Mouse (Mus musculus) embryonic facial prominence, embryonic 12.5 days (tissue): ENCODE data around the gene Galnt17. TPM values are rescaled to one million over a fixed set of nuclear protein-coding genes. Genes with fewer than 3 reads are reported as not detected.

Source experiments
- ATAC-seq: fragments of 200-750 bp; cut with Nextera tagmentation; 2 replicates; pipeline ENCODE4 v1.8.0; 2017; ENCODE audit not compliant: insufficient number of reproducible peaks, insufficient read depth, low FRiP score, low TSS enrichment
- H3K27ac ChIP-seq: fragments of 300-500 bp; sonication (generic); 2 replicates; pipeline ENCODE4 v1.5.1; 2016; ENCODE audit warnings: mild to moderate bottlenecking
- H3K27me3 ChIP-seq: fragments of 300-500 bp; sonication (generic); 2 replicates; pipeline ENCODE4 v1.6.1; 2016; ENCODE audit warnings: mild to moderate bottlenecking, moderate library complexity
- H3K36me3 ChIP-seq: fragments of 300-500 bp; sonication (generic); 2 replicates; pipeline ENCODE4 v1.6.1; 2016; ENCODE audit warnings: mild to moderate bottlenecking
- H3K4me1 ChIP-seq: fragments of 300-500 bp; sonication (generic); 2 replicates; pipeline ENCODE4 v1.6.1; 2016
- H3K4me2 ChIP-seq: fragments of 300-500 bp; sonication (generic); replicated peaks from 2 replicates; pipeline ENCODE4 v1.6.1; 2016; ENCODE audit warnings: mild to moderate bottlenecking, moderate library complexity
- H3K4me3 ChIP-seq: fragments of 300-500 bp; sonication (generic); 2 replicates; pipeline ENCODE4 v1.5.1; 2016; ENCODE audit warnings: mild to moderate bottlenecking
- H3K9ac ChIP-seq: fragments of 300-500 bp; sonication (generic); 2 replicates; pipeline ENCODE4 v1.6.1; 2016; ENCODE audit warnings: mild to moderate bottlenecking, moderate library complexity
- H3K9me3 ChIP-seq: fragments of 300-500 bp; sonication (generic); 2 replicates; pipeline ENCODE4 v1.6.1; 2016; ENCODE audit warnings: mild to moderate bottlenecking, moderate library complexity
- WGBS: fragments of 180-500 bp; shearing (Covaris S2); methylation state at CpG from one replicate; pipeline ENCODE4 v1.1.7; 2016; 5-methylcytosine and 5-hydroxymethylcytosine counted together
- polyA plus RNA-seq: library from polyadenylated mRNA; unstranded; fragments of >200 nt; fragmentation: Nextera tagmentation; extraction: Ambion mirVana; gene quantifications from 2 replicates; pipeline ENCODE4 v1.2.1, GENCODE M21; 2016

Gene Galnt17
- polyA plus RNA-seq, 1 experiment from 2014 or later, result 3.4 TPM

GRCm38 (mm10) chr5:131015341-131015740 is 293.0 kb downstream of the Galnt17 start:
- H3K4me3 ChIP-seq, result no peak overlapping the region
- WGBS, result 73% methylated on average over 9 of the region's 9 CpGs
- no peaks in the 10 kb centered on the region for H3K36me3 ChIP-seq
- no peak overlapping the region for H3K27ac ChIP-seq
- H3K9ac ChIP-seq, result no peak overlapping the region
- no peaks in the 10 kb centered on the region for H3K4me1 ChIP-seq
- H3K27me3 ChIP-seq, result no peaks in the 10 kb centered on the region
- no peak overlapping the region for H3K4me2 ChIP-seq
- ATAC-seq, result no peak
- H3K9me3 ChIP-seq, result no peaks in the 10 kb centered on the region

- H3K9ac ChIP-seq, result no peak overlapping the region
- no peaks in the 10 kb centered on the region for H3K27me3 ChIP-seq
- no peaks in the 10 kb centered on the region for H3K4me1 ChIP-seq
- no peak overlapping the region for H3K27ac ChIP-seq
- no peak overlapping the region for H3K4me3 ChIP-seq
- no peaks in the 10 kb centered on the region for H3K9me3 ChIP-seq
- no peaks in the 10 kb centered on the region for H3K36me3 ChIP-seq
- WGBS, result 68% methylated on average over 7 of the region's 7 CpGs
- H3K4me2 ChIP-seq, result no peak overlapping the region
- ATAC-seq, result no peak
Observed at GRCm38 (mm10) chr5:131013816-131014215, 294.5 kb downstream of the Galnt17 start.

GRCm38 (mm10) chr5:131013101-131013500 is 295.2 kb downstream of the Galnt17 start:
- no peak overlapping the region for H3K4me3 ChIP-seq
- ATAC-seq, result no peak
- H3K36me3 ChIP-seq, result no peaks in the 10 kb centered on the region
- H3K4me1 ChIP-seq, result no peaks in the 10 kb centered on the region
- no peak overlapping the region for H3K4me2 ChIP-seq
- 64% methylated on average over 3 of the region's 3 CpGs for WGBS
- H3K27ac ChIP-seq, result no peak overlapping the region
- no peaks in the 10 kb centered on the region for H3K9me3 ChIP-seq
- no peaks in the 10 kb centered on the region for H3K27me3 ChIP-seq
- no peak overlapping the region for H3K9ac ChIP-seq

- Histone ChIP-seq H3K4me1 (no peaks in the 10 kb centered on the region), H3K27me3 (no peaks in the 10 kb centered on the region), H3K9me3 (no peaks in the 10 kb centered on the region), H3K9ac (no peak overlapping the region), H3K36me3 (no peaks in the 10 kb centered on the region), H3K4me3 (no peak overlapping the region), H3K27ac (no peak overlapping the region), H3K4me2 (no peak overlapping the region)
- ATAC-seq, result no peak
- WGBS, result 53% methylated on average over 6 of the region's 6 CpGs
Observed at GRCm38 (mm10) chr5:131009510-131009909, 298.8 kb downstream of the Galnt17 start.

GRCm38 (mm10) chr5:131008507-131008906 is 299.8 kb downstream of the Galnt17 start:
- H3K4me1 ChIP-seq, result no peaks in the 10 kb centered on the region
- H3K4me2 ChIP-seq, result no peak overlapping the region
- no peaks in the 10 kb centered on the region for H3K27me3 ChIP-seq
- H3K9me3 ChIP-seq, result no peaks in the 10 kb centered on the region
- H3K36me3 ChIP-seq, result no peaks in the 10 kb centered on the region
- no peak overlapping the region for H3K27ac ChIP-seq
- no peak overlapping the region for H3K9ac ChIP-seq
- ATAC-seq, result no peak
- H3K4me3 ChIP-seq, result no peak overlapping the region
- WGBS, result 96% methylated on average over 5 of the region's 5 CpGs

- WGBS, result 81% methylated on average over 3 of the region's 3 CpGs
- Histone ChIP-seq H3K27ac (no peak overlapping the region), H3K4me1 (no peaks in the 10 kb centered on the region), H3K9ac (no peak overlapping the region), H3K9me3 (no peaks in the 10 kb centered on the region), H3K4me2 (no peak overlapping the region), H3K27me3 (no peaks in the 10 kb centered on the region), H3K4me3 (no peak overlapping the region), H3K36me3 (no peaks in the 10 kb centered on the region)
- ATAC-seq, result no peak
Observed at GRCm38 (mm10) chr5:131007871-131008505, 300.3 kb downstream of the Galnt17 start.

GRCm38 (mm10) chr5:131007198-131007597 is 301.1 kb downstream of the Galnt17 start:
- H3K9ac ChIP-seq, result no peak overlapping the region
- no peak overlapping the region for H3K27ac ChIP-seq
- no peaks in the 10 kb centered on the region for H3K36me3 ChIP-seq
- 81% methylated on average over 7 of the region's 7 CpGs for WGBS
- no peak overlapping the region for H3K4me2 ChIP-seq
- H3K4me1 ChIP-seq, result no peaks in the 10 kb centered on the region
- H3K4me3 ChIP-seq, result no peak overlapping the region
- no peak for ATAC-seq
- no peaks in the 10 kb centered on the region for H3K9me3 ChIP-seq
- no peaks in the 10 kb centered on the region for H3K27me3 ChIP-seq

- Histone ChIP-seq H3K4me3 (no peak overlapping the region), H3K27ac (no peak overlapping the region), H3K36me3 (no peaks in the 10 kb centered on the region), H3K9ac (no peak overlapping the region), H3K4me1 (no peaks in the 10 kb centered on the region), H3K4me2 (no peak overlapping the region), H3K27me3 (no peaks in the 10 kb centered on the region), H3K9me3 (no peaks in the 10 kb centered on the region)
- no peak for ATAC-seq
- WGBS, result 85% methylated on average over 3 of the region's 3 CpGs
Observed at GRCm38 (mm10) chr5:131006524-131006923, 301.8 kb downstream of the Galnt17 start.

- Histone ChIP-seq H3K4me1 (no peaks in the 10 kb centered on the region), H3K4me2 (no peak overlapping the region), H3K9ac (no peak overlapping the region), H3K4me3 (no peak overlapping the region), H3K27ac (no peak overlapping the region), H3K36me3 (no peaks in the 10 kb centered on the region), H3K27me3 (no peaks in the 10 kb centered on the region), H3K9me3 (no peaks in the 10 kb centered on the region)
- ATAC-seq, result no peak
- WGBS, result 88% methylated on average over 2 of the region's 2 CpGs
Observed at GRCm38 (mm10) chr5:131000572-131000971, 307.7 kb downstream of the Galnt17 start.

GRCm38 (mm10) chr5:130979321-130979720 is 329.0 kb downstream of the Galnt17 start:
- H3K4me1 ChIP-seq, result no peaks in the 10 kb centered on the region
- no peak overlapping the region for H3K9ac ChIP-seq
- no peaks in the 10 kb centered on the region for H3K27me3 ChIP-seq
- ATAC-seq, result no peak
- no peaks in the 10 kb centered on the region for H3K36me3 ChIP-seq
- H3K9me3 ChIP-seq, result no peaks in the 10 kb centered on the region
- no peak overlapping the region for H3K4me3 ChIP-seq
- no peak overlapping the region for H3K27ac ChIP-seq
- no peak overlapping the region for H3K4me2 ChIP-seq
- WGBS, result 80% methylated on average over 8 of the region's 8 CpGs

- WGBS, result 75% methylated on average over 2 of the region's 2 CpGs
- Histone ChIP-seq H3K4me2 (no peak overlapping the region), H3K9me3 (no peaks in the 10 kb centered on the region), H3K4me1 (no peaks in the 10 kb centered on the region), H3K27ac (no peak overlapping the region), H3K27me3 (no peaks in the 10 kb centered on the region), H3K36me3 (no peaks in the 10 kb centered on the region), H3K4me3 (no peak overlapping the region), H3K9ac (no peak overlapping the region)
- no peak for ATAC-seq
Observed at GRCm38 (mm10) chr5:130978871-130979270, 329.4 kb downstream of the Galnt17 start.

GRCm38 (mm10) chr5:130977999-130978398 is 330.3 kb downstream of the Galnt17 start:
- Histone ChIP-seq H3K4me1 (no peaks in the 10 kb centered on the region), H3K9ac (no peak overlapping the region), H3K36me3 (no peaks in the 10 kb centered on the region), H3K27ac (no peak overlapping the region), H3K4me2 (no peak overlapping the region), H3K4me3 (no peak overlapping the region), H3K9me3 (no peaks in the 10 kb centered on the region), H3K27me3 (no peaks in the 10 kb centered on the region)
- no peak for ATAC-seq
- WGBS, result 88% methylated on average over 3 of the region's 3 CpGs

GRCm38 (mm10) chr5:130952361-130952760 is 355.9 kb downstream of the Galnt17 start:
- no peak overlapping the region for H3K4me3 ChIP-seq
- H3K36me3 ChIP-seq, result no peaks in the 10 kb centered on the region
- 70% methylated on average over 7 of the region's 7 CpGs for WGBS

More at GRCm38 (mm10) chr5:130952361-130952760, 355.9 kb downstream of the Galnt17 start:
- H3K27me3 ChIP-seq, result no peaks in the 10 kb centered on the region
- H3K9me3 ChIP-seq, result no peaks in the 10 kb centered on the region
- no peak overlapping the region for H3K27ac ChIP-seq
- H3K4me1 ChIP-seq, result no peaks in the 10 kb centered on the region
- ATAC-seq, result no peak
- H3K9ac ChIP-seq, result no peak overlapping the region
- no peak overlapping the region for H3K4me2 ChIP-seq
